ENCODE assay signal across 30 mouse cellular contexts in the genomic region with DNA sequence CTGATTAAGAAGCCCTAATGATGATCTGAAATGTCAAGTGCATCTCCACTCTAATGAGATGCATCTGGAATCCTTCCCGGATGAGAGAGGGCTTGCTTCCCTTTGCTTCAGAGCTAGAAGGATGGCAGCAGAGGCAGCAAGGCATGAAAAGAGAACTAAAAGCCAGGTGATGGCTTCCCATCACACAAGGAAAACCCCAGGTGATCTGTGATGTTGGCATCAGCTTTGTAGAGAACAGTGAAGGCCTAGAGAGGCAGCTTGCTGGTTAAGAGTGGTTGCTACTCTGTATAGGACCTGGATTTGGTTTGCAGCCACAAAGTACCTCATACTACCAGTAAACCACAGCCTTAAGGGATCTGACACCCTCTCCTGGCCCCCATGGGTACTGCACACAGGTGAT.
DNase-seq lines count a peak whose midpoint lies in the region; ATAC-seq and TF ChIP-seq lines count a peak whose summit lies in the region.
"Had no signal": no experiment of that assay in that cellular context is flagged by ENCODE, and none has a peak within 500 bp of the region (broad histone marks: within the 10 kb centered on the region; RNA-seq: fewer than 3 reads in every experiment).

No protein-coding gene starts in this region.

- TF ChIP-seq POLR2A in thymus, adult 2 months (IDR thresholded peaks at IDR 0.05; ENCODE audit: control insufficient read depth, extremely low read depth, insufficient read depth, low read length, poor library complexity): no peak

- no peaks in the 10 kb centered on the region for H3K4me1 ChIP-seq in intestine, postnatal 0 days (replicated peaks; ENCODE audit: control insufficient read depth, insufficient read depth, low read length)
- no peaks in the 10 kb centered on the region for H3K4me1 ChIP-seq in intestine, embryonic 15.5 days (replicated peaks)
- H3K4me1 ChIP-seq in midbrain, postnatal 0 days (ENCODE audit: insufficient read depth, low read length): no peaks in the 10 kb centered on the region
- H3K4me1 ChIP-seq in midbrain, embryonic 11.5 days (ENCODE audit: control insufficient read depth, insufficient read depth, low read length): no peaks in the 10 kb centered on the region
- no peaks in the 10 kb centered on the region for H3K4me1 ChIP-seq in stomach, postnatal 0 days (replicated peaks; ENCODE audit: control insufficient read depth, insufficient read depth)
- H3K4me1 ChIP-seq in thymus, adult 2 months (replicated peaks; ENCODE audit: control insufficient read depth, insufficient read depth, low read length): no peaks in the 10 kb centered on the region
- H3K4me1 ChIP-seq: embryonic facial prominence, embryonic 10.5 days; embryonic facial prominence, embryonic 15.5 days; forebrain, embryonic 12.5 days; heart, embryonic 10.5 days; heart, embryonic 15.5 days; kidney, embryonic 15.5 days; limb, embryonic 12.5 days; liver, embryonic 15.5 days; lung, embryonic 15.5 days; midbrain, embryonic 12.5 days had no signal

- TF ChIP-seq EP300 in stomach, postnatal 0 days (optimal IDR thresholded peaks at IDR 0.05): no peak

- H3K4me2 ChIP-seq in intestine, postnatal 0 days (replicated peaks; ENCODE audit: low read depth): no peak overlapping the region
- H3K4me2 ChIP-seq in intestine, embryonic 15.5 days (replicated peaks): no peak overlapping the region
- H3K4me2 ChIP-seq in midbrain, postnatal 0 days (ENCODE audit: low read depth, low read length, poor library complexity, severe bottlenecking): no peak overlapping the region
- no peak overlapping the region for H3K4me2 ChIP-seq in midbrain, embryonic 11.5 days
- no peak overlapping the region for H3K4me2 ChIP-seq in stomach, postnatal 0 days (replicated peaks; ENCODE audit: low read depth)
- H3K4me2 ChIP-seq: embryonic facial prominence, embryonic 15.5 days; forebrain, embryonic 12.5 days; heart, embryonic 15.5 days; kidney, embryonic 15.5 days; limb, embryonic 12.5 days; liver, embryonic 15.5 days; lung, embryonic 15.5 days; midbrain, embryonic 12.5 days had no signal

- H3K36me3 ChIP-seq in intestine, postnatal 0 days (ENCODE audit: control insufficient read depth, insufficient read depth): no peaks in the 10 kb centered on the region
- no peaks in the 10 kb centered on the region for H3K36me3 ChIP-seq in intestine, embryonic 15.5 days
- H3K36me3 ChIP-seq in midbrain, postnatal 0 days (ENCODE audit: insufficient read depth, low read length): no peaks in the 10 kb centered on the region
- H3K36me3 ChIP-seq in midbrain, embryonic 11.5 days (ENCODE audit: control insufficient read depth, insufficient read depth, low read length): no peaks in the 10 kb centered on the region
- no peaks in the 10 kb centered on the region for H3K36me3 ChIP-seq in stomach, postnatal 0 days (ENCODE audit: control insufficient read depth, insufficient read depth, low read length)
- H3K36me3 ChIP-seq in thymus, adult 2 months (ENCODE audit: control insufficient read depth, insufficient read depth, low read length): no peaks in the 10 kb centered on the region
- H3K36me3 ChIP-seq: embryonic facial prominence, embryonic 10.5 days; embryonic facial prominence, embryonic 15.5 days; forebrain, embryonic 12.5 days; G1E; heart, embryonic 10.5 days; heart, embryonic 15.5 days; kidney, embryonic 15.5 days; limb, embryonic 12.5 days; liver, embryonic 15.5 days; lung, embryonic 15.5 days; midbrain, embryonic 12.5 days had no signal

- peak; percentile 33 for TF ChIP-seq CTCF in intestine, postnatal 0 days (IDR thresholded peaks at IDR 0.05; ENCODE audit: low read depth)
- TF ChIP-seq CTCF in midbrain, postnatal 0 days (IDR thresholded peaks at IDR 0.05): peak; percentile 28; the same call in 1 of the 2 replicates
- peak; percentile 13; the same call in 1 of the 2 replicates for TF ChIP-seq CTCF in stomach, postnatal 0 days (IDR thresholded peaks at IDR 0.05; ENCODE audit: low read depth)
- no peak for TF ChIP-seq CTCF in thymus, adult 2 months (IDR thresholded peaks at IDR 0.05; ENCODE audit: borderline replicate concordance, control insufficient read depth, extremely low read depth, insufficient read depth, low read length, poor library complexity)

- ATAC-seq in intestine, postnatal 0 days: no peak
- no peak for ATAC-seq in intestine, embryonic 15.5 days
- no peak for ATAC-seq in midbrain, postnatal 0 days (ENCODE audit: low FRiP score)
- no peak for ATAC-seq in midbrain, embryonic 11.5 days (ENCODE audit: low FRiP score)
- no peak for ATAC-seq in stomach, postnatal 0 days (ENCODE audit: low FRiP score, low TSS enrichment)
- ATAC-seq: forebrain, postnatal 0 days; Patski had no signal

- H3K9ac ChIP-seq in intestine, postnatal 0 days (ENCODE audit: low read depth, low read length): no peak overlapping the region
- H3K9ac ChIP-seq in intestine, embryonic 15.5 days: no peak overlapping the region
- no peak overlapping the region for H3K9ac ChIP-seq in midbrain, postnatal 0 days (replicated peaks; ENCODE audit: low read length, poor library complexity, severe bottlenecking)
- no peak overlapping the region for H3K9ac ChIP-seq in midbrain, embryonic 11.5 days (ENCODE audit: low read length)
- H3K9ac ChIP-seq in stomach, postnatal 0 days (ENCODE audit: low read length): no peak overlapping the region
- H3K9ac ChIP-seq: embryonic facial prominence, embryonic 15.5 days; forebrain, embryonic 12.5 days; forebrain, postnatal 0 days; heart, embryonic 15.5 days; kidney, embryonic 15.5 days; limb, embryonic 12.5 days; liver, embryonic 15.5 days; lung, embryonic 15.5 days; midbrain, embryonic 12.5 days had no signal

- WGBS in intestine, postnatal 0 days: 88% methylated on average over 1 of the region's 1 CpGs
- 91% methylated on average over 1 of the region's 1 CpGs for WGBS in intestine, embryonic 15.5 days
- WGBS in midbrain, postnatal 0 days: 63% methylated on average over 1 of the region's 1 CpGs
- WGBS in midbrain, embryonic 11.5 days: 75% methylated on average over 1 of the region's 1 CpGs
- 81% methylated on average over 1 of the region's 1 CpGs for WGBS in stomach, postnatal 0 days
- WGBS in thymus, adult 2 months: 92% methylated on average over 1 of the region's 1 CpGs

- H3K27ac ChIP-seq in intestine, postnatal 0 days (ENCODE audit: low read depth, low read length): no peak overlapping the region
- H3K27ac ChIP-seq in intestine, embryonic 15.5 days: no peak overlapping the region
- H3K27ac ChIP-seq in midbrain, postnatal 0 days (ENCODE audit: low read depth, low read length): no peak overlapping the region
- no peak overlapping the region for H3K27ac ChIP-seq in midbrain, embryonic 11.5 days (ENCODE audit: low read depth, low read length)
- no peak overlapping the region for H3K27ac ChIP-seq in stomach, postnatal 0 days (replicated peaks)
- H3K27ac ChIP-seq in thymus, adult 2 months (ENCODE audit: control insufficient read depth, insufficient read depth, low read length): no peak overlapping the region
- H3K27ac ChIP-seq: embryonic facial prominence, embryonic 10.5 days; embryonic facial prominence, embryonic 15.5 days; forebrain, embryonic 12.5 days; heart, embryonic 10.5 days; heart, embryonic 15.5 days; kidney, embryonic 15.5 days; limb, embryonic 12.5 days; liver, embryonic 15.5 days; lung, embryonic 15.5 days; midbrain, embryonic 12.5 days had no signal

- H3K27me3 ChIP-seq in intestine, postnatal 0 days (replicated peaks; ENCODE audit: control insufficient read depth, insufficient read depth, low read length): no peaks in the 10 kb centered on the region
- no peaks in the 10 kb centered on the region for H3K27me3 ChIP-seq in intestine, embryonic 15.5 days (replicated peaks)
- no peaks in the 10 kb centered on the region for H3K27me3 ChIP-seq in midbrain, postnatal 0 days (ENCODE audit: insufficient read depth, low read length)
- no peaks in the 10 kb centered on the region for H3K27me3 ChIP-seq in midbrain, embryonic 11.5 days (ENCODE audit: control insufficient read depth, insufficient read depth, low read length)
- no peaks in the 10 kb centered on the region for H3K27me3 ChIP-seq in stomach, postnatal 0 days (ENCODE audit: control insufficient read depth, insufficient read depth, low read length)
- no peaks in the 10 kb centered on the region for H3K27me3 ChIP-seq in thymus, adult 2 months (ENCODE audit: control insufficient read depth, insufficient read depth, low read length)
- H3K27me3 ChIP-seq: embryonic facial prominence, embryonic 15.5 days; forebrain, embryonic 12.5 days; heart, embryonic 15.5 days; kidney, embryonic 15.5 days; limb, embryonic 12.5 days; liver, embryonic 15.5 days; lung, embryonic 15.5 days; midbrain, embryonic 12.5 days; Patski had no signal

- no peaks in the 10 kb centered on the region for H3K9me3 ChIP-seq in intestine, postnatal 0 days (ENCODE audit: control insufficient read depth)
- no peaks in the 10 kb centered on the region for H3K9me3 ChIP-seq in intestine, embryonic 15.5 days
- H3K9me3 ChIP-seq in midbrain, postnatal 0 days (ENCODE audit: low read length): peaks cover 3% of the 10 kb centered on the region; the same call in 1 of the 2 replicates
- H3K9me3 ChIP-seq in midbrain, embryonic 11.5 days (ENCODE audit: control insufficient read depth, low read length): no peaks in the 10 kb centered on the region
- H3K9me3 ChIP-seq in stomach, postnatal 0 days (ENCODE audit: control insufficient read depth, low read length): no peaks in the 10 kb centered on the region
- H3K9me3 ChIP-seq: embryonic facial prominence, embryonic 10.5 days; embryonic facial prominence, embryonic 15.5 days; forebrain, embryonic 12.5 days; heart, embryonic 10.5 days; heart, embryonic 15.5 days; kidney, embryonic 15.5 days; liver, embryonic 15.5 days; lung, embryonic 15.5 days; midbrain, embryonic 12.5 days had no signal

- no peak overlapping the region for H3K4me3 ChIP-seq in intestine, postnatal 0 days (ENCODE audit: low read depth, low read length)
- H3K4me3 ChIP-seq in intestine, embryonic 15.5 days (replicated peaks): no peak overlapping the region
- no peak overlapping the region for H3K4me3 ChIP-seq in midbrain, postnatal 0 days (ENCODE audit: low read depth, low read length)
- H3K4me3 ChIP-seq in midbrain, embryonic 11.5 days (ENCODE audit: low read depth, low read length): no peak overlapping the region
- H3K4me3 ChIP-seq in stomach, postnatal 0 days (ENCODE audit: low read depth, low read length): no peak overlapping the region
- H3K4me3 ChIP-seq in thymus, adult 2 months (ENCODE audit: control insufficient read depth, insufficient read depth, low read length): no peak overlapping the region
- H3K4me3 ChIP-seq: embryonic facial prominence, embryonic 10.5 days; embryonic facial prominence, embryonic 15.5 days; forebrain, embryonic 12.5 days; heart, embryonic 10.5 days; heart, embryonic 15.5 days; kidney, embryonic 15.5 days; limb, embryonic 12.5 days; liver, embryonic 15.5 days; lung, embryonic 15.5 days; midbrain, embryonic 12.5 days had no signal

- DNase-seq in midbrain, postnatal 0 days (ENCODE audit: low spot score): no peak
- no peak for DNase-seq in midbrain, embryonic 11.5 days (ENCODE audit: low spot score, missing footprints)
- DNase-seq in R1 (ENCODE audit: low read depth, low spot score): peak; percentile 12
- DNase-seq in stomach, postnatal 0 days (ENCODE audit: low spot score): no peak
- no peak for DNase-seq in thymus, adult 2 months
- DNase-seq: B cell, adult 2 months; cerebellum, adult 11 months; cerebellum, adult 9-11 months; forebrain, postnatal 0 days; kidney, adult 11 months; kidney, postnatal 36 days; layer of hippocampus, postnatal 36 days; lung, postnatal 36 days; spleen, adult 18-20 months; thymus, adult 18-20 months; thymus, postnatal 36 days had no signal
